Mouse (Mus musculus) stomach, embryonic 15.5 days (tissue): ENCODE results near the gene Top1. TPM values are rescaled to one million over a fixed set of nuclear protein-coding genes. Genes with fewer than 3 reads are reported as not detected.

Source experiments
- ATAC-seq: fragments of 200-750 bp; cut with Nextera tagmentation; 2 replicates; pipeline ENCODE4 v1.8.0; 2017; ENCODE audit warnings: low read depth, moderate number of reproducible peaks, moderate TSS enrichment; ENCODE audit not compliant: insufficient read depth, low FRiP score
- H3K27ac ChIP-seq: fragments of 300-500 bp; sonication (generic); 2 replicates; pipeline ENCODE4 v1.5.1; 2015; ENCODE audit warnings: mild to moderate bottlenecking, inconsistent platforms
- H3K27me3 ChIP-seq: fragments of 300-500 bp; sonication (generic); replicated peaks from 2 replicates; pipeline ENCODE4 v1.6.1; 2015; ENCODE audit warnings: inconsistent platforms
- H3K36me3 ChIP-seq: fragments of 300-500 bp; sonication (generic); 2 replicates; pipeline ENCODE4 v1.6.1; 2015; ENCODE audit warnings: inconsistent platforms
- H3K4me1 ChIP-seq: fragments of 300-500 bp; sonication (generic); 2 replicates; pipeline ENCODE4 v1.6.1; 2015; ENCODE audit warnings: inconsistent platforms
- H3K4me2 ChIP-seq: fragments of 300-500 bp; sonication (generic); 2 replicates; pipeline ENCODE4 v1.6.1; 2015; ENCODE audit warnings: mild to moderate bottlenecking, inconsistent platforms
- H3K4me3 ChIP-seq: fragments of 300-500 bp; sonication (generic); replicated peaks from 2 replicates; pipeline ENCODE4 v1.5.1; 2015; ENCODE audit warnings: inconsistent platforms
- H3K9ac ChIP-seq: fragments of 300-500 bp; sonication (generic); 2 replicates; pipeline ENCODE4 v1.6.1; 2015; ENCODE audit warnings: inconsistent platforms
- H3K9me3 ChIP-seq: fragments of 300-500 bp; sonication (generic); 2 replicates; pipeline ENCODE4 v1.6.1; 2016; ENCODE audit warnings: inconsistent platforms
- WGBS: fragments of 180-500 bp; shearing (Covaris S2); methylation state at CpG from one replicate; pipeline ENCODE4 v1.1.7; 2015; 5-methylcytosine and 5-hydroxymethylcytosine counted together
- polyA plus RNA-seq: library from polyadenylated mRNA; unstranded; fragments of >200 nt; fragmentation: Nextera tagmentation; extraction: Ambion mirVana; gene quantifications from 2 replicates; pipeline ENCODE4 v1.2.1, GENCODE M21; 2015

The Top1 gene
- polyA plus RNA-seq, 1 experiment from 2014 or later: 76.9 TPM

GRCm38 (mm10) chr2:160724536-160724935 lies 78.8 kb downstream of the Top1 start:
- no peak overlapping the region for H3K27ac ChIP-seq
- no peak overlapping the region for H3K4me3 ChIP-seq
- WGBS: 91% methylated on average over 5 of the region's 5 CpGs
- ATAC-seq: no peak
- no peak overlapping the region for H3K9ac ChIP-seq
- no peaks in the 10 kb centered on the region for H3K4me1 ChIP-seq
- peaks cover 23% of the 10 kb centered on the region for H3K36me3 ChIP-seq
- no peaks in the 10 kb centered on the region for H3K9me3 ChIP-seq
- no peaks in the 10 kb centered on the region for H3K27me3 ChIP-seq
- H3K4me2 ChIP-seq: no peak overlapping the region

- no peaks in the 10 kb centered on the region for H3K9me3 ChIP-seq
- no peak overlapping the region for H3K27ac ChIP-seq
- H3K36me3 ChIP-seq: peaks cover 14% of the 10 kb centered on the region; the same call in 1 of the 2 replicates
- H3K4me3 ChIP-seq: no peak overlapping the region
- no peak overlapping the region for H3K4me2 ChIP-seq
- H3K27me3 ChIP-seq: no peaks in the 10 kb centered on the region
- no peak overlapping the region for H3K9ac ChIP-seq
- WGBS: 77% methylated on average over 6 of the region's 6 CpGs
- ATAC-seq: no peak
- H3K4me1 ChIP-seq: peaks cover 11% of the 10 kb centered on the region
Measured at GRCm38 (mm10) chr2:160725877-160726864, 80.5 kb downstream of the Top1 start.

GRCm38 (mm10) chr2:160728972-160729371 lies 83.3 kb downstream of the Top1 start:
- Histone ChIP-seq H3K9ac (no peak overlapping the region), H3K4me2 (no peak overlapping the region), H3K27me3 (no peaks in the 10 kb centered on the region), H3K9me3 (no peaks in the 10 kb centered on the region), H3K4me3 (no peak overlapping the region), H3K27ac (no peak overlapping the region), H3K4me1 (peaks cover 20% of the 10 kb centered on the region), H3K36me3 (peaks cover 10% of the 10 kb centered on the region; the same call in 1 of the 2 replicates)
- 87% methylated on average over 3 of the region's 3 CpGs for WGBS
- no peak for ATAC-seq

GRCm38 (mm10) chr2:160729436-160729835 lies 83.7 kb downstream of the Top1 start:
- peaks cover 23% of the 10 kb centered on the region for H3K4me1 ChIP-seq
- no peak overlapping the region for H3K27ac ChIP-seq
- no peak for ATAC-seq
- WGBS: 77% methylated on average over 2 of the region's 2 CpGs
- peaks cover 10% of the 10 kb centered on the region; the same call in 1 of the 2 replicates for H3K36me3 ChIP-seq
- H3K9ac ChIP-seq: no peak overlapping the region
- H3K27me3 ChIP-seq: no peaks in the 10 kb centered on the region
- H3K4me2 ChIP-seq: no peak overlapping the region
- no peak overlapping the region for H3K4me3 ChIP-seq
- H3K9me3 ChIP-seq: no peaks in the 10 kb centered on the region

GRCm38 (mm10) chr2:160729851-160730796 lies 84.4 kb downstream of the Top1 start:
- Histone ChIP-seq H3K4me1 (peaks cover 23% of the 10 kb centered on the region), H3K27ac (no peak overlapping the region), H3K9me3 (no peaks in the 10 kb centered on the region), H3K36me3 (peaks cover 7% of the 10 kb centered on the region; the same call in 1 of the 2 replicates), H3K27me3 (no peaks in the 10 kb centered on the region), H3K4me3 (peak overlapping the region; percentile 89), H3K4me2 (peak overlapping the region; percentile 76), H3K9ac (peak overlapping the region; percentile 93; the same call in 1 of the 2 replicates)
- WGBS: 18% methylated on average over 17 of the region's 17 CpGs
- ATAC-seq: no peak

- no peak for ATAC-seq
- peak overlapping the region; percentile 93; the same call in 1 of the 2 replicates for H3K9ac ChIP-seq
- WGBS: 4% methylated on average over 19 of the region's 19 CpGs
- peaks cover 23% of the 10 kb centered on the region for H3K4me1 ChIP-seq
- no peaks in the 10 kb centered on the region for H3K27me3 ChIP-seq
- H3K36me3 ChIP-seq: peaks cover 4% of the 10 kb centered on the region; the same call in 1 of the 2 replicates
- H3K27ac ChIP-seq: no peak overlapping the region
- H3K4me3 ChIP-seq: peak overlapping the region; percentile 89
- H3K9me3 ChIP-seq: no peaks in the 10 kb centered on the region
- H3K4me2 ChIP-seq: peak overlapping the region; percentile 76
Measured at GRCm38 (mm10) chr2:160730797-160731116, 85.1 kb downstream of the Top1 start.

- peak; percentile 93 for ATAC-seq
- WGBS: under 1% methylated on average over 68 of the region's 99 CpGs
Measured at GRCm38 (mm10) chr2:160731117-160731838, 85.6 kb downstream of the Top1 start, which contains the start of gene Plcg1. Gene Plcg1, plus strand, starts transcription at chr2:160731300.

GRCm38 (mm10) chr2:160731839-160732261 lies 86.2 kb downstream of the Top1 start:
- ATAC-seq: peak; percentile 4
- under 1% methylated on average over 32 of the region's 32 CpGs for WGBS

More at GRCm38 (mm10) chr2:160731117-160731838, 85.6 kb downstream of the Top1 start, which contains the start of gene Plcg1:
- Histone ChIP-seq H3K9ac (peak within 1 kb of the TSS; percentile 93), H3K9me3 (no peaks in the 10 kb centered on the region), H3K4me1 (peaks cover 26% of the 10 kb centered on the region), H3K4me3 (peak within 1 kb of the TSS; percentile 89), H3K4me2 (peak within 1 kb of the TSS; percentile 76), H3K27ac (peak within 1 kb of the TSS; percentile 91), H3K27me3 (no peaks in the 10 kb centered on the region), H3K36me3 (peaks cover 3% of the 10 kb centered on the region; the same call in 1 of the 2 replicates)

GRCm38 (mm10) chr2:160732420-160732995 lies 86.8 kb downstream of the Top1 start:
- Histone ChIP-seq H3K4me2 (peak overlapping the region; percentile 76), H3K4me1 (peaks cover 31% of the 10 kb centered on the region), H3K36me3 (peaks cover 10% of the 10 kb centered on the region; the same call in 1 of the 2 replicates), H3K9me3 (no peaks in the 10 kb centered on the region), H3K4me3 (peak overlapping the region; percentile 89), H3K9ac (peak overlapping the region; percentile 93), H3K27me3 (no peaks in the 10 kb centered on the region), H3K27ac (no peak overlapping the region)
- ATAC-seq: no peak
- 20% methylated on average over 9 of the region's 9 CpGs for WGBS

More at GRCm38 (mm10) chr2:160731839-160732261, 86.2 kb downstream of the Top1 start:
- peaks cover 8% of the 10 kb centered on the region; the same call in 1 of the 2 replicates for H3K36me3 ChIP-seq
- peaks cover 29% of the 10 kb centered on the region for H3K4me1 ChIP-seq
- no peaks in the 10 kb centered on the region for H3K27me3 ChIP-seq
- peak overlapping the region; percentile 89 for H3K4me3 ChIP-seq
- peak overlapping the region; percentile 76 for H3K4me2 ChIP-seq
- peak overlapping the region; percentile 93 for H3K9ac ChIP-seq
- H3K9me3 ChIP-seq: no peaks in the 10 kb centered on the region
- H3K27ac ChIP-seq: peak overlapping the region; percentile 91

- peaks cover 10% of the 10 kb centered on the region; the same call in 1 of the 2 replicates for H3K36me3 ChIP-seq
- H3K9ac ChIP-seq: no peak overlapping the region; the same call in 1 of the 2 replicates
- ATAC-seq: no peak
- WGBS: 21% methylated on average over 7 of the region's 7 CpGs
- no peak overlapping the region for H3K27ac ChIP-seq
- H3K27me3 ChIP-seq: no peaks in the 10 kb centered on the region
- no peaks in the 10 kb centered on the region for H3K9me3 ChIP-seq
- H3K4me2 ChIP-seq: peak overlapping the region; percentile 76
- peaks cover 31% of the 10 kb centered on the region for H3K4me1 ChIP-seq
- peak overlapping the region; percentile 89 for H3K4me3 ChIP-seq
Measured at GRCm38 (mm10) chr2:160733131-160733531, 87.4 kb downstream of the Top1 start.
